Mouse (Mus musculus): Measurements from ENCODE around the gene Setd2. TPM values are rescaled to one million over a fixed set of nuclear protein-coding genes. Genes with fewer than 3 reads are reported as not detected.

Gene Setd2
- polyA plus RNA-seq, 1 experiment from 2014 or later = 44.7 TPM

DNA sequence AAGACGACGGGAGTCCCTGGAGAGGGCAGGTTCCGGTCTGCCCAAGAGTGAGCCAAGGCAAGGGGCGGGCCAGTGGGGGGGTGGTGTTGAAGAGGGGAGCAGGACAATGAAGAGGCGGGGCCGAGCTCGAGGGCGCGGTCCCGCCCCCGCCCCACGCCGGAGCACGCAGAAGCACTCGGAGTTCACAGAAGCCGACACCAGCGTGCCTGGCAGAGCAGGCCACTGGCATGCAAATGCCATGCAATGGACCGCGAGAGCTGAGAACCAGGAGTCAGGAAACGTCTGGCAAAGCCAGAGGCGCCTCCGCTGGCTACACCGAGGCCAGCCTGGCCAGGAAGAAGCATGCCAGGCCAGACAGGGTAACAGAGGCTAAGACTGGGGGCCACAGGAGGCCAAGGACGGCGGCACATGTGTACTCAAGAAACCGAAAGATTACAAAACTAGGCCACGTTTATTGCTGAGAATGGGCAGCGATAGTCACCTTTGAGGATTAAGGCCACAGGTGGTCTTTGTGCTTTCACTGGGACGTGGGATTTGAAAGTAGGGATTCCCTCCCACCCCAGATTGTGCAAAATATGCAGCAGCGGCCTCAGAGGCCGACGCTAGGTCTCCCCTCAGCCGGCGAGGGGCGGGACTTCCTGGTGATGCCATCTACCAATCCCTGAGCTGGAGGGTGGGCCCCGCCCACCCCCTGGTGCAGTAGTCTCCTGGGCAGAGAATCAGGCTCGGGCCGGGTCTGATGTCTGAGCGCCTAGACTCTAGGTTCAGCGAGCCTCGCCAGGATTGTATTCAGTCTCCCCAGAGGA lies 92.2 kb downstream of the Setd2 start, which contains the start of gene Nradd:
TSS of gene Nradd (minus strand) at position 92 of the 806 bp plus-strand sequence.
- H3K4me3 ChIP-seq (replicated peaks) = peak within 1 kb of the TSS; percentile 51
- H3K36me3 ChIP-seq = peaks cover 34% of the 10 kb centered on the region
- H3K9me3 ChIP-seq = no peaks in the 10 kb centered on the region
- H3K4me2 ChIP-seq (replicated peaks) = peak within 1 kb of the TSS; percentile 91
- peak; percentile 96 for ATAC-seq
- peaks cover 5% of the 10 kb centered on the region; the same call in 1 of the 2 replicates for H3K27me3 ChIP-seq
- peak within 1 kb of the TSS; percentile 72 for H3K9ac ChIP-seq (replicated peaks)
- under 1% methylated on average over 39 of the region's 41 CpGs for WGBS
- peaks cover 29% of the 10 kb centered on the region for H3K4me1 ChIP-seq (replicated peaks)
- H3K27ac ChIP-seq = peak within 1 kb of the TSS; percentile 85

DNA sequence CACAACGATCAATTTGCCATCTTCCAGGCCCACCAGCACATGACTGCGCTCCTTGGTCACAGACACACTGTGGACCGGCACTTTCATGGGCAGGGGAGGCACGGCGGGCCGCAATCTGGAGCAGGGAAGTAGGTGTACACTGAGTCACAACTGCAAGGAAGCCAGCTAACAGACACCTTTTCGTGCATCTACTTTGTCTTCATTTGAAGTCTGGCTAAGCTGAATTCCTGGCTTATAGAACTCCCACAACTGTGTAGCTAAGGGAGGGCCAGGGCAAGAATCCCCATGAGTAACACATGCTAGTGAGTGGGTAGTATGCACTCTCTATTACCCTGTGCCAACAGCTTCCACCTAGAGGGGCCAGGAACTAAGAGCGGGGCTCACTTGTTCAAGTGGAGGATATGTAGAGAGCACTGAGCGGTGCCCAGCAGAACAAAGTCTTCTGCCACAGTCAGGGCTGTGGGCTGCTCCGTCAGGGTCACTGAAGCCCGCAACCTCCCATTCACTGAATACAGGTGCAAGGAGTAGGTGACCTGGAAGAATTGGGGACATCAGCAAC lies 93.0 kb downstream of the Setd2 start:
- ATAC-seq = 0 out of 2 replicates have a peak, but pooled peaks have one; percentile 1
- Histone ChIP-seq H3K9ac (replicated peaks) (peak overlapping the region; percentile 72), H3K4me3 (replicated peaks) (peak overlapping the region; percentile 51), H3K9me3 (no peaks in the 10 kb centered on the region), H3K4me1 (replicated peaks) (peaks cover 29% of the 10 kb centered on the region), H3K27me3 (peaks cover 5% of the 10 kb centered on the region; the same call in 1 of the 2 replicates), H3K4me2 (replicated peaks) (peak overlapping the region; percentile 91), H3K27ac (peak overlapping the region; percentile 85), H3K36me3 (peaks cover 26% of the 10 kb centered on the region)
- WGBS = 71% methylated on average over 11 of the region's 11 CpGs

DNA sequence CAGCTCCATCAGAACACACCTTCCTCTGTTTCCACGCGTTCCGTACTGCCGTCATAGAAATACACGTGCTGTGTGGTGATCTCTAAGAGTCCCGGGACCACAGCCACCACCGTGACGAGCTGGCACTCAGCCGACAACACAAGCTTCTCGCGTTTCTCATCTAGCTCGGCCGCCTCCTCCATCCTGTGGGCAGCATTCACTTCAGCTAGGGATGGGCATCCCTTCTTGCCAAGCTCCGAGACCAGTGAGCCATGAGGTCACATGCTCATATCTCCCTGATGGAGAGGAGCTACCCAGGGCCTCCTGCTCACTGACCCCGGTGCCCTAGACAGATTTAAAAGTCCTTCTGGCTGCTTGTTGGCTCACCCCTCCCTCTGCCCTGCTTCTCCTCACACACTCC lies 97.8 kb downstream of the Setd2 start:
- H3K27ac ChIP-seq = no peak overlapping the region
- H3K36me3 ChIP-seq = peaks cover 9% of the 10 kb centered on the region; the same call in 1 of the 2 replicates
- H3K4me1 ChIP-seq (replicated peaks) = peaks cover 23% of the 10 kb centered on the region
- H3K27me3 ChIP-seq = peaks cover 42% of the 10 kb centered on the region
- H3K4me2 ChIP-seq (replicated peaks) = no peak overlapping the region
- WGBS = 90% methylated on average over 15 of the region's 15 CpGs
- H3K4me3 ChIP-seq (replicated peaks) = no peak overlapping the region
- ATAC-seq = no peak
- no peaks in the 10 kb centered on the region for H3K9me3 ChIP-seq
- no peak overlapping the region for H3K9ac ChIP-seq (replicated peaks)

DNA sequence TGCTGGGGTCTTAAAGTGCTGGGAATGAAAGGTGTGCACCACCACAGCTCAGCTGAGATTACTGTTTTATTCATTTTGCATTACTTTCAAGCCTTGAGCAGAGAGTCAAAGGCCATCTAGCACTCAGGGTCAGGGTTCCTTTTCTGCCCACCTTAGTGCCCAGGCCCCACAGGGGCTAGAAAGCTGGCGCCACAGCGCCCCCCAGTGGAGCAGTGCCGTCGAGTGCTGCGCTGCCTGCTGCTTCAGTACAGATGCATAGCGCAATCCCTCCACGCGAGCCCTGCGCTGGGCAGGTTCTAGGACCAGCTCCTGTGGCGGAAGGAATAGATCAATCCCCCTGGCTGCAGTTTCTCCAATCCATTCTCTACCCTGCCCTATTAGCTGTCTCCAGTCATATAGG lies 98.8 kb downstream of the Setd2 start:
- peaks cover 43% of the 10 kb centered on the region for H3K27me3 ChIP-seq
- WGBS = 14% methylated on average over 10 of the region's 10 CpGs
- no peaks in the 10 kb centered on the region for H3K9me3 ChIP-seq
- H3K4me1 ChIP-seq (replicated peaks) = peaks cover 18% of the 10 kb centered on the region
- H3K36me3 ChIP-seq = peaks cover 9% of the 10 kb centered on the region; the same call in 1 of the 2 replicates
- H3K4me3 ChIP-seq (replicated peaks) = peak overlapping the region; percentile 38
- peak; percentile 39 for ATAC-seq
- peak overlapping the region; percentile 54 for H3K9ac ChIP-seq (replicated peaks)
- no peak overlapping the region for H3K27ac ChIP-seq
- peak overlapping the region; percentile 61 for H3K4me2 ChIP-seq (replicated peaks)

DNA sequence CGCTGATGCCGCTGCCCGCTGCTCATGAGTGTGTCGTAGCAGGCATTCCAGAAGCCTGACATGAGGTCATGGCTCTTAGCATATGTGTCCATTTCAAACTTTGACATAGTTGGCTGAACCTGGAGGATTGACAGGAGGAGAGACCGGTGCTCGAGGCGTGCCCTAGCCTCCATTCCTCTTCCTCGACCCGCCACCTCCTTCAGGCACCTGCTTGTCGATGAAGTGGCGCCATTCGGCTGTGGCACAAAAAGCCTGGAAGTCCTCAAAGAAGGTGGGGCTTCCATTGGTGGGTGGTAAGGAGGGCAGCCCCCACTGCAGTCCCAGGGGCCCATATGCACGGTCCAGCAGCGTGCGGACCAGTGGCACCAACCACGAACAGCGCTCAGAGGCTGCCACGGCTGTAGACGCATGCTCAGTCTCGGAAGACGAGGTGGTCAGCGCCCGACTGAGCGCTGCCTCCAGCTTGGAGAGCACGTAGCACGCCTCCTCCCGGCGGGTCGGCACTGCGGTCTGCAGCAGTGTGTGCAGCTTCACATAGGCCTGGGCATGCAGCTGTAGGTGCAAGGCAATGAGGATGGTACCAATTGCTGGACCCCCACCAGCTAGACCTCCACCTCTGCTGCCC lies 99.4 kb downstream of the Setd2 start:
- Histone ChIP-seq H3K9me3 (no peaks in the 10 kb centered on the region), H3K4me2 (replicated peaks) (peak overlapping the region; percentile 61), H3K9ac (replicated peaks) (peak overlapping the region; percentile 54), H3K27ac (no peak overlapping the region), H3K4me1 (replicated peaks) (peaks cover 18% of the 10 kb centered on the region), H3K4me3 (replicated peaks) (peak overlapping the region; percentile 38), H3K27me3 (peaks cover 42% of the 10 kb centered on the region), H3K36me3 (peaks cover 9% of the 10 kb centered on the region; the same call in 1 of the 2 replicates)
- ATAC-seq = peak; percentile 58
- WGBS = 10% methylated on average over 30 of the region's 30 CpGs

DNA sequence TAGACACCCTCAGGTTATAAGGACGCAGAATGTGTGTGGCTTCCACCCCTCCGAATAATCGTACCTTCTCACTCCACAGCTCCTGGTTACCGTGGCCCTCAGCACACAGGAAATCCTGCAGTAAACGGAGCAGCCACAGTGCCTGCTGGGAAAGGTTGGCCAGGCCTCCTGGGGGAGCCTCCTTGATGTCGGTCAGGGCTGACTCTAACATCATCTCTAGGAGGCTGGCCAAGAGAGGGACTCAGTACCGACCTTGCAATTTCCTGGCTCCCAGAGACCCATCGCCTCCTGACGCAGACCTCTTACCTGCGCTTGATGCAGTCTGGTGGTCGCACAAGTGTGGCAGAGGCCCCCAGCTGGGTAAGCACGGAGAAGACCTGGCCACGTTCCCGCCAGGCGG lies 100.3 kb downstream of the Setd2 start:
- peaks cover 3% of the 10 kb centered on the region; the same call in 1 of the 2 replicates for H3K36me3 ChIP-seq
- H3K9me3 ChIP-seq = no peaks in the 10 kb centered on the region
- H3K4me2 ChIP-seq (replicated peaks) = no peak overlapping the region
- H3K27me3 ChIP-seq = peaks cover 42% of the 10 kb centered on the region
- 82% methylated on average over 15 of the region's 15 CpGs for WGBS
- ATAC-seq = no peak
- H3K4me3 ChIP-seq (replicated peaks) = no peak overlapping the region
- no peak overlapping the region for H3K9ac ChIP-seq (replicated peaks)
- H3K27ac ChIP-seq = no peak overlapping the region
- peaks cover 18% of the 10 kb centered on the region for H3K4me1 ChIP-seq (replicated peaks)

DNA sequence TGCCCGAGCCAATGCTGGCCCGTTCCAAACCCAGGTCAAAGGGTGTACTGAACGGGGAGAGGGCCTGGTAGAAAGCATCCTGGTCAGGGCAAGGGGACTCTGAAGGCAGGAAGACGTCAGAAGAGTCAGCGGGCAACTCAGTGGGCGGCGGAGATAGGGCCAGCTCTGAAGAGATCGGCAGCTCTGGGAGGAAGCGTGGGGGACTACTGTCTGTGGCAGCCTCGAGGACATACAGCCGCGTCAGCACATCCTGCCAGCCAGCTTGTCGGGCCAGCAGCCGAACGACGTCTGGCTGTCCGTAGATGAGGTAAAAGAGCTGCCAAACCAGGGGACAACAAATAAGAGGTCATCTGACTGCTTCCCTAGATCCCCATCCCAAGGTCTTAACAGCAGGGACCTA lies 101.5 kb downstream of the Setd2 start:
- WGBS = 84% methylated on average over 17 of the region's 17 CpGs
- no peaks in the 10 kb centered on the region for H3K9me3 ChIP-seq
- H3K4me2 ChIP-seq (replicated peaks) = no peak overlapping the region
- no peak overlapping the region for H3K27ac ChIP-seq
- H3K4me3 ChIP-seq (replicated peaks) = no peak overlapping the region
- H3K9ac ChIP-seq (replicated peaks) = no peak overlapping the region
- peaks cover 18% of the 10 kb centered on the region for H3K4me1 ChIP-seq (replicated peaks)
- H3K27me3 ChIP-seq = peaks cover 42% of the 10 kb centered on the region
- 0 out of 2 replicates have a peak, but pooled peaks cover 3% of the 10 kb centered on the region for H3K36me3 ChIP-seq
- no peak for ATAC-seq

DNA sequence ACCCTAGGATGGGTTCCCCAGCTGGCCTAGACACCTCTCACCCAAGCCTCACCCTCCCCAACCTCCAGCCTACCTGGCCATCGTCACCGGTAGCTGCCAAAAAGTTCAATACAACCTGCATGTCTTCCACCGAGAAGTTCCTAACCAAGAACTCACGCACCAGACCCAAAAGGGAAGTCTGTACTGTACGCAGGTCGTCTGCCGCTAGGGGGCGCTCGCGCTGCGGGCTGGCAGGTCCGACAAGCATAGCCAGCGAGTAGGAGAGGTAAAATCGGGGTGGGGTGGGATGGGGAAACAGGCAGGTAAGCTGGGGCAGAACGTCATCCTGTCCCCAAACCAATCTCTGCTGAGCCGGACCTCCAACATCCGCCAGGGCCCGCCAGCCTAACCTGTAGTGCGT lies 102.8 kb downstream of the Setd2 start:
- H3K4me2 ChIP-seq (replicated peaks) = no peak overlapping the region
- 8% methylated on average over 19 of the region's 19 CpGs for WGBS
- H3K9ac ChIP-seq (replicated peaks) = no peak overlapping the region
- no peak overlapping the region for H3K4me3 ChIP-seq (replicated peaks)
- H3K4me1 ChIP-seq (replicated peaks) = peaks cover 18% of the 10 kb centered on the region
- H3K27ac ChIP-seq = no peak overlapping the region
- 0 out of 2 replicates have a peak, but pooled peaks cover 3% of the 10 kb centered on the region for H3K36me3 ChIP-seq
- peaks cover 42% of the 10 kb centered on the region for H3K27me3 ChIP-seq
- ATAC-seq = peak; percentile 20; the same call in 1 of the 2 replicates
- H3K9me3 ChIP-seq = no peaks in the 10 kb centered on the region

DNA sequence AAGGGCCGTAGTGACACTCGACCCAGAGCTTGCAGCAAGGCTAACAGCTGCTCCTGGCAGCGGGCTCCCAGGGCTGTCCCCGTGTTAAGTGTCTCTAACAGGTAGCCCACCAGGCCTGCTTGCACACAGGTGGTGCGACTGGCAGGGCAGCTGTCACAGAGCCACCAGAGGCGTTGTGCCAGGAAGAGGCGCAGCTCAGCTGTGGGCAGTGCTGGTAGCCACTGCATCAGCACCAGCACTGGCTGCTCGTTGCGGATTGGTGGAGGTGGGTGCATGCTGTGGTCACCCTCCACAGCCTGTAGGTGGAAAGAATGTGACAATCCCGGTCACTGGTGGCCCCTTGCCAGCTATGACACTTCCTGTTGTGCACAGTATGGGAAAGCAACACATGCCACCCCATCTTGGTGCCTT lies 106.2 kb downstream of the Setd2 start:
- Histone ChIP-seq H3K9ac (replicated peaks) (no peak overlapping the region), H3K27ac (no peak overlapping the region), H3K36me3 (0 out of 2 replicates have a peak, but pooled peaks cover 2% of the 10 kb centered on the region), H3K27me3 (peaks cover 20% of the 10 kb centered on the region), H3K9me3 (no peaks in the 10 kb centered on the region), H3K4me1 (replicated peaks) (peaks cover 10% of the 10 kb centered on the region), H3K4me3 (replicated peaks) (no peak overlapping the region), H3K4me2 (replicated peaks) (no peak overlapping the region)
- WGBS = 85% methylated on average over 10 of the region's 10 CpGs
- no peak for ATAC-seq

DNA sequence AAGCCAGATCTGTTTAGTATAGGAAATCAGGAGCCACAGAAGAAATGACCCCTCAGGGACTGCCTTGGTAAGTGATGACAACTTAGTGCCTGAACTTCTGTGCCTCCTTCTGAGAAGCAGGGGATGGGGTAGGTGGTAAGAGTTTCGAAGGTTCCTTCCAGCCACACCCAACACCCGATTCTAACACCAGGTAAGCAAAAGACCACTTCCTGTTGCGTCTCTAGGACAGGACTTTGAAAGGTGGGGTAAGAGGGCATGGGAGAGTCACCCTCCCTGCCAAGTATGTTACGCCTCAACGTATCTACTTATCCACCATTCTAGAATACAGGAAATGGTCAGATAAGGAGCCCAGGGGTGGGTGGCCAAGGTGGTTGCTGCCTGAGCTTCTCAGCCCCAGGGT lies 108.6 kb downstream of the Setd2 start:
- no peak overlapping the region for H3K27ac ChIP-seq
- H3K4me1 ChIP-seq (replicated peaks) = peaks cover 4% of the 10 kb centered on the region; the same call in 1 of the 2 replicates
- ATAC-seq = no peak
- no peaks in the 10 kb centered on the region for H3K9me3 ChIP-seq
- 95% methylated on average over 5 of the region's 5 CpGs for WGBS
- no peaks in the 10 kb centered on the region for H3K36me3 ChIP-seq
- no peaks in the 10 kb centered on the region for H3K27me3 ChIP-seq
- H3K9ac ChIP-seq (replicated peaks) = no peak overlapping the region
- H3K4me2 ChIP-seq (replicated peaks) = no peak overlapping the region
- no peak overlapping the region for H3K4me3 ChIP-seq (replicated peaks)

DNA sequence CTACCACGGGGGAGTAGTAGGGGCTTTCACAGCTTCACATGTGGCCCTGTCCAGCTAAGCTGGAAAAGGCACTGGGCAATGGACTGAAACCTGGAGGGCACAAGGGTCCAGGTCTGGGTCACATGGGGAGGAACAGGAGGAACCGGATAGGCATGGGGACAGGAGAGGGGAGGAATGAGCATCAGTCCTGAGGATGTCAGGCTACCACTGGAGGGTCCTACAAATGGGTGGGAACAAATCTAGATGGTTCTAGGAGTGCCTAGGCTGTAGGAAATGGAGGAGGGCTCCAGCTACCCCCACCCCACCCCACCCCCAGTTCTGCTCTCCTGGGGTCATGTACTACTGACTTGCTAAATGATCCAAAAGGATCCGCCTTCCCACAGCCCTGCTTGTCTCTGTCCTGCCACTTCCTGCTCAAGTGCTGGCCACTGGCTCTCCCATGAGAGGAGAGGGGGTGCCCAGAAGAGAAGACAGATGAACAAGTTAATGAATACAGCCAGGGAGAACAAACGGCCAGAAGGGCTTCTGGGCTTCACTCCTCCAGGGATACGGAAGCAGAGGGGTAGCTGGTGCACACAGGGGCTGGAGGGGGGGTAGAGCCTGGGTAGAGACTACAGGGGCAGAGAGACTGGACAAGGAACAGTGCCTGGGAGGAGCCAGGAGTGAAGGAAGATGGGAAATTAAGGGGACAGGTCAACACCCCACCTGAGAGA lies 110.6 kb downstream of the Setd2 start:
- Histone ChIP-seq H3K4me3 (replicated peaks) (no peak overlapping the region), H3K9ac (replicated peaks) (no peak overlapping the region; the same call in 1 of the 2 replicates), H3K27me3 (no peaks in the 10 kb centered on the region), H3K36me3 (no peaks in the 10 kb centered on the region), H3K4me2 (replicated peaks) (no peak overlapping the region), H3K4me1 (replicated peaks) (peaks cover 4% of the 10 kb centered on the region; the same call in 1 of the 2 replicates), H3K9me3 (no peaks in the 10 kb centered on the region), H3K27ac (no peak overlapping the region)
- 57% methylated on average over 5 of the region's 5 CpGs for WGBS
- no peak for ATAC-seq

Data from midbrain, embryonic 13.5 days (tissue).